Mouse (Mus musculus) thymus, adult 2 months (tissue): Measurements from ENCODE around the gene Opcml.

Source experiments
- CTCF ChIP-seq: fragments of 200-500 bp; IDR thresholded peaks from 2 replicates; pipeline ENCODE4 v1.5.1; 2012; ENCODE audit warnings: mild to moderate bottlenecking, control low read depth, low read length, moderate library complexity, borderline replicate concordance; ENCODE audit not compliant: control insufficient read depth, poor library complexity, insufficient read depth; ENCODE audit errors: extremely low read depth
- POLR2A ChIP-seq: fragments of 200-500 bp; IDR thresholded peaks from 2 replicates; pipeline ENCODE4 v1.6.1; 2012; ENCODE audit warnings: mild to moderate bottlenecking, low read length, control low read depth, moderate library complexity; ENCODE audit not compliant: control insufficient read depth, poor library complexity, insufficient read depth; ENCODE audit errors: extremely low read depth

DNA sequence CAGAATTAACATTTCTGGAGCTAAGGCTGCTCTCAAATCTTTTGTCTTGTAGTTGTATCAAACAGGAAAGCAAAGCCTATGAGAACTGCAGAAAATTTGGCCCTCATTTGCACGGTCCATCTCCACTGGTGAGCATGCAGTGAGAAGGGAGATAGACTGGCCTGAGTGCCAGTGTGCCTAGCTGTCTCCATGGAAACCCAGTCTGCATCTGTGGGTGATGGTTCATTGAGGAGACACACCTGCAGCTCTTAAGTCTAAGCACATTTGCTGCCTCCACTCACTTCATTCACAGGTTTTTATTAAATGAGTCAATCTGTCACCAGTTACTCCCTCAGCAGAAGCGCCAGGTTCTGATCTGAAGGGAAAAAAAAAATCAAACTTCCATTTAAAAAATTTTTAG lies 768.1 kb downstream of the Opcml start:
- no peak for TF ChIP-seq CTCF
- no peak for TF ChIP-seq POLR2A
